22 mouse cellular contexts compared by ENCODE assay signal in the genomic region with DNA sequence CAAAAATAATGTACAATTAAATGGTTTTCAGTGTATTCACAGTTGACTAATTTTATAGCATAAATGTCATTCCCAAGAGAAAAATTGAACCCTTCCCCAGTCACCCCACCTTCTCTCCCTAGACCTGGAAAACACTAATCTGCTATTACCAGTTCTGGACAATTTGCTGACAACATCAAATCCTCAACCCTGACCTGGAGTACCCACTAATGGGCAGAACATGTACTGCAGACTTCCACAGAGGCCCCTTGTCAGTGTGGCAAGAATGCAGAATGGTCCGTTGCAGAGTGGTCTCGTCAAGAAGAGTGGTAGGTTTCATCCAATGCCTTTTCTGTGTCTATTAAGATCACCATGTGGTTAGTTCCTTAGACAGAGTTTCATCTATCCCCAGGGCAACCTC.
DNase-seq lines count a peak whose midpoint lies in the region; ATAC-seq and TF ChIP-seq lines count a peak whose summit lies in the region.
"Had no signal": no experiment of that assay in that cellular context is flagged by ENCODE, and none has a peak within 500 bp of the region (broad histone marks: within the 10 kb centered on the region; RNA-seq: fewer than 3 reads in every experiment).

No protein-coding gene starts in this region.

- 74% methylated on average over 2 of the region's 2 CpGs for WGBS in heart, adult 2 months
- 74% methylated on average over 2 of the region's 2 CpGs for WGBS in heart, embryonic 12.5 days
- WGBS in kidney, postnatal 0 days: 83% methylated on average over 2 of the region's 2 CpGs
- WGBS in kidney, embryonic 15.5 days: 87% methylated on average over 2 of the region's 2 CpGs
- 75% methylated on average over 2 of the region's 2 CpGs for WGBS in lung, embryonic 14.5 days

- no peak for DNase-seq in heart, adult 2 months
- peak; percentile 3 for DNase-seq in kidney, postnatal 0 days (ENCODE audit: low spot score)
- no peak for DNase-seq in lung, embryonic 14.5 days
- DNase-seq in lung, adult 18-20 months: no peak
- peak; percentile 1 for DNase-seq in lung, postnatal 36 days
- DNase-seq in spleen, adult 12 weeks (ENCODE audit: low spot score): no peak
- DNase-seq: adrenal gland, adult 8-10 months; B cell, adult 2 months; cerebellum, adult 2 months; gastrocnemius, postnatal 14 days; heart, adult 18-20 months had no signal

- no peak overlapping the region for H3K27ac ChIP-seq in heart, adult 2 months
- no peak overlapping the region for H3K27ac ChIP-seq in heart, embryonic 12.5 days (ENCODE audit: poor library complexity, severe bottlenecking)
- H3K27ac ChIP-seq in kidney, postnatal 0 days: no peak overlapping the region
- H3K27ac ChIP-seq in kidney, embryonic 15.5 days: no peak overlapping the region
- no peak overlapping the region for H3K27ac ChIP-seq in lung, embryonic 14.5 days (ENCODE audit: low read depth)
- H3K27ac ChIP-seq: embryonic facial prominence, embryonic 15.5 days; forebrain, embryonic 15.5 days; hindbrain, embryonic 14.5 days; limb, embryonic 13.5 days; liver, embryonic 12.5 days; lung, embryonic 15.5 days; midbrain, embryonic 13.5 days had no signal

- H3K4me3 ChIP-seq in heart, adult 2 months: no peak overlapping the region
- no peak overlapping the region for H3K4me3 ChIP-seq in heart, embryonic 12.5 days
- H3K4me3 ChIP-seq in kidney, postnatal 0 days (replicated peaks; ENCODE audit: low read depth, low read length): no peak overlapping the region
- no peak overlapping the region for H3K4me3 ChIP-seq in kidney, embryonic 15.5 days (replicated peaks)
- no peak overlapping the region for H3K4me3 ChIP-seq in lung, embryonic 14.5 days (ENCODE audit: low read depth, low read length)
- H3K4me3 ChIP-seq: embryonic facial prominence, embryonic 15.5 days; forebrain, embryonic 15.5 days; limb, embryonic 13.5 days; liver, embryonic 12.5 days; lung, embryonic 15.5 days; megakaryocyte, embryonic 14.5 days; midbrain, embryonic 13.5 days had no signal

- no peak overlapping the region for H3K4me2 ChIP-seq in heart, embryonic 12.5 days
- H3K4me2 ChIP-seq in kidney, postnatal 0 days (ENCODE audit: low read length): no peak overlapping the region
- no peak overlapping the region for H3K4me2 ChIP-seq in kidney, embryonic 15.5 days
- H3K4me2 ChIP-seq in lung, embryonic 14.5 days: no peak overlapping the region
- H3K4me2 ChIP-seq: embryonic facial prominence, embryonic 15.5 days; forebrain, embryonic 15.5 days; hindbrain, embryonic 14.5 days; limb, embryonic 13.5 days; liver, embryonic 12.5 days; lung, embryonic 15.5 days; midbrain, embryonic 13.5 days had no signal

- TF ChIP-seq POLR2A in heart, adult 2 months (IDR thresholded peaks at IDR 0.05; ENCODE audit: insufficient read depth, low read depth, low read length): no peak

- H3K79me2 ChIP-seq in heart, adult 2 months (replicated peaks; ENCODE audit: control insufficient read depth, insufficient read depth, low read length): no peaks in the 10 kb centered on the region

- H3K4me1 ChIP-seq in heart, adult 2 months (ENCODE audit: control insufficient read depth, insufficient read depth, low read length): no peaks in the 10 kb centered on the region
- no peaks in the 10 kb centered on the region for H3K4me1 ChIP-seq in heart, embryonic 12.5 days (replicated peaks)
- no peaks in the 10 kb centered on the region for H3K4me1 ChIP-seq in kidney, postnatal 0 days (replicated peaks; ENCODE audit: insufficient read depth, low read length)
- peaks cover under 1% of the 10 kb centered on the region; the same call in 1 of the 2 replicates for H3K4me1 ChIP-seq in kidney, embryonic 15.5 days
- H3K4me1 ChIP-seq in lung, embryonic 14.5 days (ENCODE audit: insufficient read depth): no peaks in the 10 kb centered on the region
- H3K4me1 ChIP-seq: embryonic facial prominence, embryonic 15.5 days; forebrain, embryonic 15.5 days; liver, embryonic 12.5 days; lung, embryonic 15.5 days; megakaryocyte, embryonic 14.5 days; midbrain, embryonic 13.5 days had no signal

- ATAC-seq in heart, embryonic 12.5 days (ENCODE audit: insufficient number of reproducible peaks, low FRiP score): no peak
- no peak for ATAC-seq in kidney, postnatal 0 days (replicated peaks; ENCODE audit: low FRiP score, low read depth)
- no peak for ATAC-seq in kidney, embryonic 15.5 days (replicated peaks; ENCODE audit: low FRiP score)
- ATAC-seq in lung, embryonic 14.5 days (ENCODE audit: insufficient read depth): no peak
- ATAC-seq: activated CD4-positive, CD25-positive, alpha-beta regulatory T cell, adult 4 months; forebrain, embryonic 15.5 days; liver, embryonic 12.5 days; midbrain, embryonic 13.5 days had no signal

- no peak for TF ChIP-seq EP300 in heart, adult 2 months (IDR thresholded peaks at IDR 0.05; ENCODE audit: insufficient read depth, low read depth, low read length)

- no peaks in the 10 kb centered on the region for H3K27me3 ChIP-seq in heart, adult 2 months (ENCODE audit: control insufficient read depth, insufficient read depth, low read length)
- no peaks in the 10 kb centered on the region for H3K27me3 ChIP-seq in heart, embryonic 12.5 days (replicated peaks)
- H3K27me3 ChIP-seq in kidney, postnatal 0 days (ENCODE audit: insufficient read depth, low read length): no peaks in the 10 kb centered on the region
- 0 out of 2 replicates have a peak, but pooled peaks cover 2% of the 10 kb centered on the region for H3K27me3 ChIP-seq in kidney, embryonic 15.5 days
- no peaks in the 10 kb centered on the region for H3K27me3 ChIP-seq in lung, embryonic 14.5 days (ENCODE audit: insufficient read depth, low read length)
- H3K27me3 ChIP-seq: embryonic facial prominence, embryonic 15.5 days; forebrain, embryonic 15.5 days; limb, embryonic 13.5 days; liver, embryonic 12.5 days; lung, embryonic 15.5 days; midbrain, embryonic 13.5 days had no signal

- intact Hi-C loops in heart, adult 2 months (cut with DNase I): no loop called here

- no peaks in the 10 kb centered on the region for H3K36me3 ChIP-seq in heart, adult 2 months (ENCODE audit: control insufficient read depth, insufficient read depth, low read length)
- no peaks in the 10 kb centered on the region for H3K36me3 ChIP-seq in heart, embryonic 12.5 days
- H3K36me3 ChIP-seq in kidney, postnatal 0 days (ENCODE audit: insufficient read depth, low read length): no peaks in the 10 kb centered on the region
- H3K36me3 ChIP-seq in kidney, embryonic 15.5 days: no peaks in the 10 kb centered on the region
- H3K36me3 ChIP-seq in lung, embryonic 14.5 days (ENCODE audit: insufficient read depth): no peaks in the 10 kb centered on the region
- H3K36me3 ChIP-seq: embryonic facial prominence, embryonic 15.5 days; forebrain, embryonic 15.5 days; limb, embryonic 13.5 days; liver, embryonic 12.5 days; lung, embryonic 15.5 days; midbrain, embryonic 13.5 days had no signal

- no peaks in the 10 kb centered on the region for H3K9me3 ChIP-seq in heart, embryonic 12.5 days (replicated peaks)
- no peaks in the 10 kb centered on the region for H3K9me3 ChIP-seq in kidney, postnatal 0 days (replicated peaks; ENCODE audit: low read length)
- H3K9me3 ChIP-seq in kidney, embryonic 15.5 days (replicated peaks): no peaks in the 10 kb centered on the region
- no peaks in the 10 kb centered on the region for H3K9me3 ChIP-seq in lung, embryonic 14.5 days (ENCODE audit: low read depth, low read length)
- H3K9me3 ChIP-seq: embryonic facial prominence, embryonic 15.5 days; forebrain, embryonic 15.5 days; limb, embryonic 13.5 days; liver, embryonic 12.5 days; lung, embryonic 15.5 days; megakaryocyte, embryonic 14.5 days; midbrain, embryonic 13.5 days had no signal

- peak; percentile 10; the same call in 1 of the 2 replicates for TF ChIP-seq CTCF in heart, adult 2 months (IDR thresholded peaks at IDR 0.05)
- TF ChIP-seq CTCF in kidney, postnatal 0 days (IDR thresholded peaks at IDR 0.05; ENCODE audit: low read depth): peak; percentile 30; the same call in 1 of the 2 replicates
- 0 out of 2 replicates have a peak, but pooled peaks have one; percentile 20 for TF ChIP-seq CTCF in lung, embryonic 14.5 days (IDR thresholded peaks at IDR 0.05; ENCODE audit: low read depth)

- H3K9ac ChIP-seq in heart, adult 2 months (ENCODE audit: low read depth, low read length): no peak overlapping the region
- no peak overlapping the region for H3K9ac ChIP-seq in heart, embryonic 12.5 days
- H3K9ac ChIP-seq in kidney, postnatal 0 days (ENCODE audit: low read depth, low read length): no peak overlapping the region
- no peak overlapping the region for H3K9ac ChIP-seq in kidney, embryonic 15.5 days
- no peak overlapping the region for H3K9ac ChIP-seq in lung, embryonic 14.5 days
- H3K9ac ChIP-seq: embryonic facial prominence, embryonic 15.5 days; forebrain, embryonic 15.5 days; hindbrain, embryonic 14.5 days; limb, embryonic 13.5 days; liver, embryonic 12.5 days; lung, embryonic 15.5 days; midbrain, embryonic 13.5 days had no signal

Comparison
In these comparisons a context has a peak if more than half of its experiments do, and no peak if none do; other contexts are left out.
1. DNase-seq: peak in kidney, postnatal 0 days (single experiment) and lung, postnatal 36 days (single experiment); none in heart, adult 2 months (0 of 2), lung, embryonic 14.5 days (single experiment), lung, adult 18-20 months (0 of 2) and spleen, adult 12 weeks (single experiment).
2. Peak in every context shown above with its lines, with median percentiles within 50 percentile points of each other: CTCF ChIP-seq.